Mouse (Mus musculus) C2C12 (cell line): ENCODE measurements around the gene Gm5105. TPM values are rescaled to one million over a fixed set of nuclear protein-coding genes. Genes with fewer than 3 reads are reported as not detected.

Experiments
- H3K27me3 ChIP-seq: one replicate; pipeline ENCODE4 v1.6.1; 2011; ENCODE audit not compliant: control insufficient read depth, insufficient read depth, insufficient read length
- H3K36me3 ChIP-seq: one replicate; pipeline ENCODE4 v1.6.1; 2011; ENCODE audit not compliant: control insufficient read depth, insufficient read depth
- H3K4me3 ChIP-seq: one replicate; pipeline ENCODE4 v1.5.1; 2011; ENCODE audit warnings: mild to moderate bottlenecking, control low read depth; ENCODE audit not compliant: poor library complexity, insufficient read depth, severe bottlenecking
- H3K79me2 ChIP-seq: one replicate; pipeline ENCODE4 v1.6.1; 2011; ENCODE audit not compliant: control insufficient read depth, insufficient read depth
- H3K79me3 ChIP-seq: one replicate; pipeline ENCODE4 v1.6.1; 2011; ENCODE audit warnings: low read depth, control low read depth
- H3ac ChIP-seq: one replicate; pipeline ENCODE3; 2011; ENCODE audit warnings: low read depth; ENCODE audit not compliant: control insufficient read depth, insufficient read length
- CEBPB ChIP-seq: IDR thresholded peaks from one replicate; pipeline ENCODE4 v1.6.1; 2011; ENCODE audit warnings: low read depth, mild to moderate bottlenecking, control low read depth, moderate library complexity
- CTCF ChIP-seq: IDR thresholded peaks from one replicate; pipeline ENCODE4 v1.5.1; 2011; ENCODE audit not compliant: control insufficient read depth, insufficient read depth, insufficient read length
- FOSL1 ChIP-seq: IDR thresholded peaks from one replicate; pipeline ENCODE4 v1.8.0; 2011; ENCODE audit warnings: mild to moderate bottlenecking, low read length; ENCODE audit not compliant: poor library complexity, insufficient read depth, severe bottlenecking
- MAX ChIP-seq: IDR thresholded peaks from one replicate; pipeline ENCODE4 v1.6.1; 2011; ENCODE audit warnings: mild to moderate bottlenecking, control low read depth
- MYOD1 ChIP-seq: IDR thresholded peaks from one replicate; pipeline ENCODE4 v1.6.1; 2011; ENCODE audit warnings: low read depth; ENCODE audit not compliant: control insufficient read depth, insufficient read length
- MYOG ChIP-seq: IDR thresholded peaks from one replicate; pipeline ENCODE4 v1.6.1; 2011; ENCODE audit not compliant: control insufficient read depth, insufficient read length; ENCODE audit errors: extremely low read depth
- USF1 ChIP-seq: IDR thresholded peaks from one replicate; pipeline ENCODE4 v1.6.1; 2011; ENCODE audit warnings: low read depth, mild to moderate bottlenecking, control low read depth, moderate library complexity
- long read RNA-seq, 2 experiments: library from polyadenylated mRNA; unstranded; transcript quantifications; one replicate each; pipeline ENCODE4 v2.0.0; 2019 to 2020
- polyA plus RNA-seq: library from polyadenylated mRNA; unstranded; fragments of >200 nt; fragmentation: generic; extraction: Trizol; gene quantifications from one replicate; pipeline ENCODE4 v1.2.1, GENCODE M21; 2012; ENCODE audit warnings: missing spikeins

Gm5105 gene
- 0.16 TPM for polyA plus RNA-seq
- long read RNA-seq, experiment 1, partial matches to known transcripts: 0 of 2 reads
- long read RNA-seq, experiment 1, other reads (novel, unspliced or antisense): 2 of 2 reads
- long read RNA-seq, experiment 2, partial matches to known transcripts: 0 of 10 reads
- long read RNA-seq, experiment 2, other reads (novel, unspliced or antisense): 10 of 10 reads

GRCm38 (mm10) chr3:138067288-138067687 is at the start of gene Gm5105:
Gm5105 (minus strand) TSS chr3:138067388.
- no peak for TF ChIP-seq CTCF
- TF ChIP-seq USF1: no peak
- no peak for TF ChIP-seq MAX
- TF ChIP-seq MYOG: no peak
- no peak for TF ChIP-seq MYOD1
- TF ChIP-seq FOSL1: no peak
- H3K4me3 ChIP-seq: peak within 1 kb of the TSS; percentile 51
- H3K79me3 ChIP-seq: peaks cover 67% of the 10 kb centered on the region

GRCm38 (mm10) chr3:138116871-138117270 is 49.7 kb upstream of the Gm5105 start:
- TF ChIP-seq MYOG (no peak), MAX (no peak), CTCF (no peak), CEBPB (no peak), FOSL1 (no peak), MYOD1 (no peak), USF1 (no peak)
- Histone ChIP-seq H3ac (no peak overlapping the region), H3K36me3 (no peaks in the 10 kb centered on the region), H3K79me3 (no peaks in the 10 kb centered on the region), H3K27me3 (no peaks in the 10 kb centered on the region), H3K79me2 (no peaks in the 10 kb centered on the region), H3K4me3 (no peak overlapping the region)

More at GRCm38 (mm10) chr3:138067288-138067687, at the start of gene Gm5105:
- peaks cover 77% of the 10 kb centered on the region for H3K79me2 ChIP-seq
- peak within 1 kb of the TSS; percentile 82 for H3ac ChIP-seq
- H3K27me3 ChIP-seq: no peaks in the 10 kb centered on the region
- H3K36me3 ChIP-seq: peaks cover 22% of the 10 kb centered on the region

- TF ChIP-seq CTCF (no peak), MYOG (no peak), FOSL1 (no peak), USF1 (no peak), CEBPB (no peak), MYOD1 (no peak), MAX (no peak)
- H3K79me3 ChIP-seq: no peaks in the 10 kb centered on the region
- no peak overlapping the region for H3ac ChIP-seq
- no peaks in the 10 kb centered on the region for H3K27me3 ChIP-seq
- H3K79me2 ChIP-seq: no peaks in the 10 kb centered on the region
- H3K4me3 ChIP-seq: no peak overlapping the region
- no peaks in the 10 kb centered on the region for H3K36me3 ChIP-seq
These were observed 46.9 kb upstream of the Gm5105 start for GRCm38 (mm10) chr3:138114106-138114505.

GRCm38 (mm10) chr3:138110910-138111782 is 44.0 kb upstream of the Gm5105 start:
- Histone ChIP-seq H3K36me3 (no peaks in the 10 kb centered on the region), H3K79me3 (no peaks in the 10 kb centered on the region), H3ac (no peak overlapping the region), H3K27me3 (no peaks in the 10 kb centered on the region), H3K4me3 (no peak overlapping the region), H3K79me2 (no peaks in the 10 kb centered on the region)
- TF ChIP-seq MAX: no peak
- no peak for TF ChIP-seq USF1
- TF ChIP-seq CTCF: no peak
- TF ChIP-seq MYOG: no peak
- TF ChIP-seq CEBPB: no peak
- TF ChIP-seq MYOD1: no peak
- no peak for TF ChIP-seq FOSL1

GRCm38 (mm10) chr3:138106887-138107286 is 39.7 kb upstream of the Gm5105 start:
- Histone ChIP-seq H3K4me3 (no peak overlapping the region), H3K36me3 (no peaks in the 10 kb centered on the region), H3ac (no peak overlapping the region), H3K27me3 (no peaks in the 10 kb centered on the region), H3K79me2 (no peaks in the 10 kb centered on the region), H3K79me3 (no peaks in the 10 kb centered on the region)
- TF ChIP-seq MAX: no peak
- no peak for TF ChIP-seq USF1
- no peak for TF ChIP-seq MYOD1
- TF ChIP-seq FOSL1: no peak
- no peak for TF ChIP-seq CTCF

GRCm38 (mm10) chr3:138105056-138105455 is 37.9 kb upstream of the Gm5105 start:
- H3ac ChIP-seq: no peak overlapping the region
- no peak overlapping the region for H3K4me3 ChIP-seq
- H3K79me2 ChIP-seq: no peaks in the 10 kb centered on the region
- no peaks in the 10 kb centered on the region for H3K79me3 ChIP-seq
- TF ChIP-seq USF1 (no peak), MYOD1 (peak; percentile 61)
- H3K36me3 ChIP-seq: no peaks in the 10 kb centered on the region
- no peaks in the 10 kb centered on the region for H3K27me3 ChIP-seq
